Mouse (Mus musculus) liver, embryonic 13.5 days (tissue): ENCODE data around the gene Ppm1k. TPM values are rescaled to one million over a fixed set of nuclear protein-coding genes. Genes with fewer than 3 reads are reported as not detected.

Source experiments
- polyA plus RNA-seq: library from polyadenylated mRNA; unstranded; fragments of >200 nt; fragmentation: Nextera tagmentation; extraction: Ambion mirVana; gene quantifications from 2 replicates; pipeline ENCODE4 v1.2.1, GENCODE M21; 2015

Ppm1k gene
- polyA plus RNA-seq, 1 experiment from 2014 or later: 2.7 TPM

Other genes starting within 250 kb of the Ppm1k start
- gene Vmn1r16, start 206.0 kb downstream of the Ppm1k start, polyA plus RNA-seq: not detected in 2 replicates
- not detected in 2 replicates for gene Vmn1r17, start 171.7 kb downstream of the Ppm1k start, polyA plus RNA-seq
- gene Vmn1r18, start 139.7 kb downstream of the Ppm1k start, polyA plus RNA-seq: not detected in 2 replicates
- not detected in 2 replicates for gene Vmn1r19, start 131.7 kb downstream of the Ppm1k start, polyA plus RNA-seq
- not detected in 2 replicates for gene Vmn1r20, start 106.5 kb downstream of the Ppm1k start, polyA plus RNA-seq
- 3.1 and 4.9 TPM in 2 replicates for gene Herc6, start 45.5 kb upstream of the Ppm1k start, polyA plus RNA-seq
- gene Pyurf, start 156.6 kb upstream of the Ppm1k start, polyA plus RNA-seq: 7.7 and 7.9 TPM in 2 replicates
- gene Lancl2, start 167.1 kb upstream of the Ppm1k start, polyA plus RNA-seq: 14.5 and 18.6 TPM in 2 replicates